Mouse (Mus musculus): ENCODE results near the gene Dnase1l1.

The Dnase1l1 gene

DNA sequence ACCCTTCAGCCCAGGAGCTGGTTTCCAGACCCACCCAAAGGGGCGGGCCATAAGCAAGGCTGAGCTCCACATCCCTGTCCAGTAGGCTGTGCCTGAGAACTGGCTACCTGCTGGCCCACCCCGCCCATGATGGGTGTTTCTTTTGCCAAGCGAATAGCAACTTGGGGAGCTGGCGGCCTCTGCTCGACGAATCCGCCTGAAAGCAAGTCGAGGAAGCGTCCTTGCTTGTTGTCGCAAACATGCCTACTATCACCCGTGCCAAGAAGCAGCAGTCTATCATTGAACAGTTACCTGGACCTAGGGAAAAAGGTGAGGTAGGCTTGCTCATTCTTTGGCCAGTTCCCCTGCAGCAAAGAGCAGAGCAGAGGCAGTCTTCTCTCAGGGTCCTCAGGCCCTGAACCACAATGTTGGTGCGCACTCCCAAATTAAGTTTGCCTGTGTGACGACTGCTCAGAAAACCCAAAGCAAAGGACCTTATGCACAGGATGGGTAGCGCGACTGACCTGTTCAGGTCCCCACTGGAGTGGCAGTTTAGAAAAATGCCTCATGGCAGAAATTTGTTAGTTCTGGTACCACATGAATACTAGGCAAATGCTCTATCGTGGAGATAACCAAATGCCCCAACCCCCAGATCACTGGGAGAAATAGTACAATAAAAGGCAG, at the start of gene Dnase1l1, which contains the start of gene Taz:
Dnase1l1 (minus strand) TSS at position 606 of the 663 bp plus-strand sequence.
Taz (plus strand) TSS at position 181 of the 663 bp plus-strand sequence.
- Histone ChIP-seq H3K27me3 (ENCODE audit: insufficient read depth, low read length) (no peaks in the 10 kb centered on the region), H3K9me3 (ENCODE audit: low read length) (no peaks in the 10 kb centered on the region), H3K4me3 (replicated peaks; ENCODE audit: low read length) (peak within 1 kb of the TSS; percentile 86), H3K36me3 (ENCODE audit: insufficient read depth, low read length) (peaks cover 21% of the 10 kb centered on the region), H3K4me1 (replicated peaks; ENCODE audit: low read depth, low read length) (peaks cover 15% of the 10 kb centered on the region)
- no peak for TF ChIP-seq POU5F1 (IDR thresholded peaks at IDR 0.05; ENCODE audit: borderline replicate concordance, low read length)
- no peak for TF ChIP-seq CTCF (conservative IDR thresholded peaks at IDR 0.05; ENCODE audit: low read length)
- no peak for TF ChIP-seq NANOG (IDR thresholded peaks at IDR 0.05; ENCODE audit: borderline replicate concordance, low read length)

DNA sequence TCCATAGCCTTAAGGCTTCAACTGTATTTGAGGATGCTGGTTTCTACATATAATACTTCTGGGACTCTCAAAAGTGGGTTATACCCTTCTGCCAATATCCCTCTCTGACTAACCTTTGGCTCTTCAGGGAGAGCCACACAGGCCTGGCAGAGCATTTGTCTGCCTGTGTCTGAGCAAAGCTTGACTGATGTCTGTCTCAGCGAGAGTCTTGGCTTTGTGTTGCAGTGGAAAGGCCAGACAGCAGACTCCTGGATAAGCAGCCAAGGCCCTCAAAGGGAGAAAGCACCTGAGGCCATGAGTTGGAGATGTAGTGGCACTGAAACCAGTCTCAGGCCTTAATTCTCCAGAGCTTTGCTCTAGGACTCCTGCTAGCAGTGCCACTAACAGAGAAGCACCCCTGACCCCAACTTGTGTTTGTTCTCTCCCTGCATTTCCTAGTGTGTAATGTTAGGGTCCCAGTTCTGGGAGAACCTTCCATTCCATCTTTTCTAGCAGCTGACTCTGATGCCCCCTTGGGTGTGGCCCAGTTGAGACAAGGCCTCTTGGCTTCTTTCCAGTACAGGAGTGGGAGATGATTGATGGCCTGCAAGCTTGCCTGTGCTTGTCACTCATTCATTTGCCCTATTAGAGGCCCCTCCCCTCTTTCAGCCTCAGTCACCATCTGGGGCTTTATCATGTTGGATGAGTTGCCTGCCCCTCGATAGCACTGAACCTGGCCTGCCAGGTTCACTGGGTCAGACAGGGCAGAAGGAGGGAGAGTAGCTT, 48.2 kb upstream of the Dnase1l1 start:
- Histone ChIP-seq H3K9me3 (ENCODE audit: low read length) (no peaks in the 10 kb centered on the region), H3K36me3 (ENCODE audit: insufficient read depth, low read length) (peaks cover 40% of the 10 kb centered on the region), H3K4me3 (replicated peaks; ENCODE audit: low read length) (no peak overlapping the region), H3K27me3 (ENCODE audit: insufficient read depth, low read length) (no peaks in the 10 kb centered on the region), H3K4me1 (replicated peaks; ENCODE audit: low read depth, low read length) (peaks cover 20% of the 10 kb centered on the region)
- TF ChIP-seq POU5F1 (IDR thresholded peaks at IDR 0.05; ENCODE audit: borderline replicate concordance, low read length) = no peak
- TF ChIP-seq NANOG (IDR thresholded peaks at IDR 0.05; ENCODE audit: borderline replicate concordance, low read length) = no peak
- TF ChIP-seq CTCF (conservative IDR thresholded peaks at IDR 0.05; ENCODE audit: low read length) = no peak

DNA sequence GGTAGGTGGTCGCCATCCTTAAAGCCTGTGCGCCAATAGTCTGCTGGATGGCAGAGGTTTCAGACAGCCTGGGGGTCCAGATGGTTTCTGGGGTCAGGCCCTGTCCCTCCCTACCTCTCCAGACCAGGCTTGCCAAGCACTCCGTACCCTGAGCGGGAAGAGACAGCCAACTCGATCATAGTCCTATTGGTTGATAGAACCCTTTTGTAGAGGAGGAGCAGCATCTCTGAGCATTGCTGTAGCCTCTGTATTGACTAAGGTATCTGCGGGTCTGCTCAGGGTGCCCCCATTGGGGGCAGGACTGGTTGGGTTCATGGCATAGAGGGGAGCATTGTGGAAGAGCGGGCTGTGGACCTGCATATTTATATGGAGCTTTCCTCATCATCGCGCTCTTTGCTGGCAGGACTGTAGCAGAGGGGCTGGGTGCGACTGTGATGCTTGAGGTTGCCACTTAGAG, 47.1 kb upstream of the Dnase1l1 start:
- no peak for TF ChIP-seq POU5F1 (IDR thresholded peaks at IDR 0.05; ENCODE audit: borderline replicate concordance, low read length)
- no peak for TF ChIP-seq CTCF (conservative IDR thresholded peaks at IDR 0.05; ENCODE audit: low read length)
- no peak for TF ChIP-seq NANOG (IDR thresholded peaks at IDR 0.05; ENCODE audit: borderline replicate concordance, low read length)
- no peaks in the 10 kb centered on the region for H3K9me3 ChIP-seq (ENCODE audit: low read length)
- H3K36me3 ChIP-seq (ENCODE audit: insufficient read depth, low read length) = peaks cover 32% of the 10 kb centered on the region
- H3K27me3 ChIP-seq (ENCODE audit: insufficient read depth, low read length) = no peaks in the 10 kb centered on the region
- H3K4me1 ChIP-seq (replicated peaks; ENCODE audit: low read depth, low read length) = peaks cover 20% of the 10 kb centered on the region
- peak overlapping the region; percentile 71 for H3K4me3 ChIP-seq (replicated peaks; ENCODE audit: low read length)

DNA sequence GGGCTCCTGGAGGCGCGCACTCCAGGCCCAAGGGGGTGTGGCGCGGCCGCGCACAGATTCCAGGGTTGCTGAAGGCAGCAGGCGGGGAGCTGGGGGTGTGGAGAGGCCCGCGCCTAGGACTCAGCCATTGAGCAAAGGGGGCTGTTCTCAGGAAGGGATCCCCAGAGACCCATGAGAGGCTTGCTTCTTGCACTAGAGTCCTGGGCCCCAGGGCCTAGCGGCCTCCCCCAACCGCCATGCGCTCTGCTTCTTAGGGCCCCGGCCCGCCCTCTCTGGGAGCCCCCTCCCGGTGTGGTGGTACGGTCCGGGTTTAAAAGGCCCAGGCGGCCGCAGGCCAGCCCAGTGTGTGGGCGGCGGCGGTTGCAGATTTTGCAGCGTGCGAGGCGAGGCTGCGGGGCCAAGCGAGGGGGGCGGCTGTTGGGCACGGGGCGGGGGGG, 46.6 kb upstream of the Dnase1l1 start, which contains the start of gene Plxna3:
Plxna3 (plus strand) TSS at position 342 of the 437 bp plus-strand sequence.
- H3K4me1 ChIP-seq (replicated peaks; ENCODE audit: low read depth, low read length) = peaks cover 20% of the 10 kb centered on the region
- peak within 1 kb of the TSS; percentile 71 for H3K4me3 ChIP-seq (replicated peaks; ENCODE audit: low read length)
- H3K9me3 ChIP-seq (ENCODE audit: low read length) = no peaks in the 10 kb centered on the region
- peaks cover 27% of the 10 kb centered on the region for H3K36me3 ChIP-seq (ENCODE audit: insufficient read depth, low read length)
- TF ChIP-seq POU5F1 (IDR thresholded peaks at IDR 0.05; ENCODE audit: borderline replicate concordance, low read length) (no peak), NANOG (IDR thresholded peaks at IDR 0.05; ENCODE audit: borderline replicate concordance, low read length) (no peak), CTCF (conservative IDR thresholded peaks at IDR 0.05; ENCODE audit: low read length) (no peak)
- H3K27me3 ChIP-seq (ENCODE audit: insufficient read depth, low read length) = no peaks in the 10 kb centered on the region

DNA sequence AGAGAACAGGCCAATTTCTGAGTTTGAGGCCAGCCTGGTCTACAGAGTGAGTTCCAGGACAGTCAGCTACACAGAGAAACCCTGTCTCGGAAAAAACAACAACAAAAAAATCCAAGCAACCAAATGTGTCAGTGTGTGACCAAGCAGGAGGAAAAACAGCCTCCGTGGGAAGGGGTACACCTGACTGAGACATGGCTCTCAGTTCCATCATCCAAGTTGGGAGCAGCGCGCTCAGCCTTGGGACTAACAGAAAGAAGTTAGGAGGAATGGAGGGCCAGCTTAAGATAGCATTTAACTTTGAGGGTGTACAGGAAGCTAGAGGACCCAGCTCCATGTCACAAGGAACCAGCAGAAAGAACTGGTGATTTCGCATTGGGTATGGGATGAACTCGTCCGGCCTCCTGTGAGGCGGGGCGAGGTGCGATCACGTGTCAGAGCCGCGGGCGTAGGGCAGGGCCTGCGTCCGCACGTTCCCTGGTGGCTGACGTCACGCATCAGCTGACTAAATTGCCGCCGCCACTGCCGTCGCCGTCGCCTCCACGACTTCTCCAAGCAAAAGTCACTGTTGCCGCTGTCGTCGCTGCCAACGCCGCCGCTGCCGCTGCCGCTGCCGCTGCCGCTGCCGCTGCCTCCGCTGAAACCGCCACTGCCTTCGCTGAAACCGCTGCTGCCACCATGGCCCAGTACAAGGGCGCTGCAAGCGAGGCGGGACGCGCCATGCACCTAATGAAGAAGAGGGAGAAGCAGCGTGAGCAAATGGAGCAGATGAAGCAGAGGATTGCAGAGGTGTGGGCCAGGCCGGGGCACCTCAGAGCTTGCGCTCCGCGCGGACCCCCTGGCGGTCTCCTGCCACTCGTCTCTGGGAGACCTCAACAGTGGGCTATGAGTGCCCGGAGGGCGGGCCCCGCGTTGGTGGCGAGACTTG, 30.7 kb upstream of the Dnase1l1 start, which contains the start of gene Fam50a:
Fam50a (plus strand) TSS at position 494 of the 925 bp plus-strand sequence.
- Histone ChIP-seq H3K4me1 (replicated peaks; ENCODE audit: low read depth, low read length) (peaks cover 11% of the 10 kb centered on the region), H3K9me3 (ENCODE audit: low read length) (no peaks in the 10 kb centered on the region), H3K36me3 (ENCODE audit: insufficient read depth, low read length) (peaks cover 76% of the 10 kb centered on the region), H3K4me3 (replicated peaks; ENCODE audit: low read length) (peak within 1 kb of the TSS; percentile 88), H3K27me3 (ENCODE audit: insufficient read depth, low read length) (no peaks in the 10 kb centered on the region)
- TF ChIP-seq POU5F1 (IDR thresholded peaks at IDR 0.05; ENCODE audit: borderline replicate concordance, low read length) = no peak
- TF ChIP-seq NANOG (IDR thresholded peaks at IDR 0.05; ENCODE audit: borderline replicate concordance, low read length) = no peak
- no peak for TF ChIP-seq CTCF (conservative IDR thresholded peaks at IDR 0.05; ENCODE audit: low read length)

DNA sequence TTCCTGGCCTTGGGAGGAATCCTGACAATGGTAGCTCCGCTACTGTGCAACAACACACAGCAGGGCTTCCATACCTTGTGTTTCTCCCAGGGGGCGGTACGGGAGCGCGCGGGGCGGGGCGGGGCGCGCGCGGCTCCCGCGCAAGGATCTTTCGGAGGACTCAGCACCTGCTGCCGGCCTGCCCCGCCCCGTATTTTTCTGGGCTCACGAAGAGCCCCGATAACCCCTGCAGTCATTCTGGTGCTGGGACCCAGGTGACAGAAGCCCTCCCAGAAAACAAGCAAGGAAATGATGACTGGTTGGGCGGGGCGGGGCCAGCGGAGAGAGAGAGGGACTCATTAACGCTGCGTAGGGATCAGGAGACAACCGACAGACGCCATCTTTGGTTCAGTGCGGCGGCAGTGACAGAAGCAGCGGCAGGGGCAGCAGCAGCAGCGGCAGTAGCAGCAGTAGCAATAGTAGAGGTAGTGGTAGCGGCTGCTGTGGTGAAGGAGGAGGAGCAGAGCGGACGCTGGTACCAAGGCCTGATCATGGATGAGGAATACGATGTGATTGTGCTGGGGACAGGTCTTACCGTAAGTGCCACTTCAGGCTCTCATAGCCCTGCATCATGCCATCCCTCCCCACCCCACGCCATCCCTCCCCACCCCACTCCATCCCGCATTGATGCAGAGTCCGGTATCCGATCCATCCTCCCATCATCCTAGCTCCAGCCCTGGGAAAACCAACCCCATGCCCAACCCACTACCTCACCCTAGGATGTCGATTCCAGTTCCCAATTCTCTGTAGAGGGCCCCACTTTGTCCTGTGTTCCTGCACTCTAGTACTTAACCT, 22.9 kb upstream of the Dnase1l1 start, which contains the start of gene Gdi1:
Gdi1 (plus strand) TSS at position 132 of the 834 bp plus-strand sequence.
- peak within 1 kb of the TSS; percentile 81 for H3K4me3 ChIP-seq (replicated peaks; ENCODE audit: low read length)
- no peaks in the 10 kb centered on the region for H3K9me3 ChIP-seq (ENCODE audit: low read length)
- H3K4me1 ChIP-seq (replicated peaks; ENCODE audit: low read depth, low read length) = peaks cover 23% of the 10 kb centered on the region
- H3K36me3 ChIP-seq (ENCODE audit: insufficient read depth, low read length) = peaks cover 82% of the 10 kb centered on the region
- TF ChIP-seq CTCF (conservative IDR thresholded peaks at IDR 0.05; ENCODE audit: low read length) (no peak), NANOG (IDR thresholded peaks at IDR 0.05; ENCODE audit: borderline replicate concordance, low read length) (no peak), POU5F1 (IDR thresholded peaks at IDR 0.05; ENCODE audit: borderline replicate concordance, low read length) (no peak)
- no peaks in the 10 kb centered on the region for H3K27me3 ChIP-seq (ENCODE audit: insufficient read depth, low read length)

DNA sequence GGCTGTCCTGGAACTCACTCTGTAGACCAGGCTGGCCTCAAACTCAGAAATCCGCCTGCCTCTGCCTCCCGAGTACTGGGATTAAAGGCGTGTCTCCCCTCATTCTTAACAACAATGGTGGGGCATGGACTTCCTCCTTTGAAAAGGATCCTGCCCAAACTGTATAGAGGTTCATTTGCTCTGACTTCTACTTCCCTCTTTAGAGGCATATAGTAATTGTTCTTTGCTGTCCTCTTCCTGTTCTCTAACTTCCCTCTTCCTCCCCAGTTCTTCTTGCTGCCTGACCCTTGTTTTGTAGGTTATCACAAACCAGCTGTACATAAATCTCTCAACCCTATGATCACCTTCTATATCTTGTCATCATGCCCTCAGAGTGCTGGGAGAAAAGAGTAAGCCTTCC, 17.6 kb upstream of the Dnase1l1 start:
- no peak overlapping the region for H3K4me3 ChIP-seq (replicated peaks; ENCODE audit: low read length)
- peaks cover 60% of the 10 kb centered on the region for H3K36me3 ChIP-seq (ENCODE audit: insufficient read depth, low read length)
- no peaks in the 10 kb centered on the region for H3K27me3 ChIP-seq (ENCODE audit: insufficient read depth, low read length)
- no peaks in the 10 kb centered on the region for H3K9me3 ChIP-seq (ENCODE audit: low read length)
- peaks cover 32% of the 10 kb centered on the region for H3K4me1 ChIP-seq (replicated peaks; ENCODE audit: low read depth, low read length)
- TF ChIP-seq CTCF (conservative IDR thresholded peaks at IDR 0.05; ENCODE audit: low read length) (no peak), NANOG (IDR thresholded peaks at IDR 0.05; ENCODE audit: borderline replicate concordance, low read length) (no peak), POU5F1 (IDR thresholded peaks at IDR 0.05; ENCODE audit: borderline replicate concordance, low read length) (no peak)
